Mouse (Mus musculus): ENCODE data around the gene Mrps23. TPM values are rescaled to one million over a fixed set of nuclear protein-coding genes. Genes with fewer than 3 reads are reported as not detected.

The Mrps23 gene
- polyA plus RNA-seq, 1 experiment, result 107 TPM

GRCm38 (mm10) chr11:88164801-88165377, 39.3 kb upstream of the Mrps23 start:
- peak overlapping the region; percentile 43 for H3K9ac ChIP-seq (ENCODE audit: low read depth, poor library complexity, severe bottlenecking)
- no peaks in the 10 kb centered on the region for H3K27me3 ChIP-seq (ENCODE audit: control insufficient read depth, insufficient read depth, low read length, poor library complexity, severe bottlenecking)
- TF ChIP-seq POLR2A (IDR thresholded peaks at IDR 0.05; ENCODE audit: insufficient read depth, low read length) (no peak), CTCF (IDR thresholded peaks at IDR 0.05; ENCODE audit: low read depth, low read length) (no peak), EP300 (IDR thresholded peaks at IDR 0.05; ENCODE audit: insufficient read depth, low read depth, low read length) (no peak)
- no peaks in the 10 kb centered on the region for H3K36me3 ChIP-seq (ENCODE audit: control insufficient read depth, insufficient read depth, low read length, poor library complexity, severe bottlenecking)
- peak overlapping the region; percentile 7; the same call in 1 of the 2 replicates for H3K27ac ChIP-seq (ENCODE audit: insufficient read depth, low read length)
- H3K4me3 ChIP-seq (ENCODE audit: low read depth, low read length), result peak overlapping the region; percentile 33
- H3K9me3 ChIP-seq (replicated peaks; ENCODE audit: control insufficient read depth, insufficient read depth, low read length, poor library complexity, severe bottlenecking), result no peaks in the 10 kb centered on the region
- H3K4me1 ChIP-seq (ENCODE audit: control insufficient read depth, insufficient read depth, low read length), result peaks cover 4% of the 10 kb centered on the region

- no peak overlapping the region; the same call in 1 of the 2 replicates for H3K27ac ChIP-seq (ENCODE audit: insufficient read depth, low read length)
- H3K27me3 ChIP-seq (ENCODE audit: control insufficient read depth, insufficient read depth, low read length, poor library complexity, severe bottlenecking), result no peaks in the 10 kb centered on the region
- no peaks in the 10 kb centered on the region for H3K36me3 ChIP-seq (ENCODE audit: control insufficient read depth, insufficient read depth, low read length, poor library complexity, severe bottlenecking)
- TF ChIP-seq CTCF (IDR thresholded peaks at IDR 0.05; ENCODE audit: low read depth, low read length) (no peak), POLR2A (IDR thresholded peaks at IDR 0.05; ENCODE audit: insufficient read depth, low read length) (no peak), EP300 (IDR thresholded peaks at IDR 0.05; ENCODE audit: insufficient read depth, low read depth, low read length) (no peak)
- no peak overlapping the region for H3K4me3 ChIP-seq (ENCODE audit: low read depth, low read length)
- H3K4me1 ChIP-seq (ENCODE audit: control insufficient read depth, insufficient read depth, low read length), result no peaks in the 10 kb centered on the region
- no peak overlapping the region for H3K9ac ChIP-seq (ENCODE audit: low read depth, poor library complexity, severe bottlenecking)
- H3K9me3 ChIP-seq (replicated peaks; ENCODE audit: control insufficient read depth, insufficient read depth, low read length, poor library complexity, severe bottlenecking), result no peaks in the 10 kb centered on the region
Measured at GRCm38 (mm10) chr11:88165683-88166364, 38.4 kb upstream of the Mrps23 start.

GRCm38 (mm10) chr11:88166471-88166870, 37.7 kb upstream of the Mrps23 start:
- Histone ChIP-seq H3K4me3 (ENCODE audit: low read depth, low read length) (no peak overlapping the region), H3K4me1 (ENCODE audit: control insufficient read depth, insufficient read depth, low read length) (no peaks in the 10 kb centered on the region), H3K27me3 (ENCODE audit: control insufficient read depth, insufficient read depth, low read length, poor library complexity, severe bottlenecking) (no peaks in the 10 kb centered on the region), H3K9me3 (replicated peaks; ENCODE audit: control insufficient read depth, insufficient read depth, low read length, poor library complexity, severe bottlenecking) (no peaks in the 10 kb centered on the region), H3K36me3 (ENCODE audit: control insufficient read depth, insufficient read depth, low read length, poor library complexity, severe bottlenecking) (no peaks in the 10 kb centered on the region), H3K9ac (ENCODE audit: low read depth, poor library complexity, severe bottlenecking) (no peak overlapping the region), H3K27ac (ENCODE audit: insufficient read depth, low read length) (no peak overlapping the region)
- no peak for TF ChIP-seq EP300 (IDR thresholded peaks at IDR 0.05; ENCODE audit: insufficient read depth, low read depth, low read length)
- TF ChIP-seq CTCF (IDR thresholded peaks at IDR 0.05; ENCODE audit: low read depth, low read length), result no peak
- no peak for TF ChIP-seq POLR2A (IDR thresholded peaks at IDR 0.05; ENCODE audit: insufficient read depth, low read length)

DNA sequence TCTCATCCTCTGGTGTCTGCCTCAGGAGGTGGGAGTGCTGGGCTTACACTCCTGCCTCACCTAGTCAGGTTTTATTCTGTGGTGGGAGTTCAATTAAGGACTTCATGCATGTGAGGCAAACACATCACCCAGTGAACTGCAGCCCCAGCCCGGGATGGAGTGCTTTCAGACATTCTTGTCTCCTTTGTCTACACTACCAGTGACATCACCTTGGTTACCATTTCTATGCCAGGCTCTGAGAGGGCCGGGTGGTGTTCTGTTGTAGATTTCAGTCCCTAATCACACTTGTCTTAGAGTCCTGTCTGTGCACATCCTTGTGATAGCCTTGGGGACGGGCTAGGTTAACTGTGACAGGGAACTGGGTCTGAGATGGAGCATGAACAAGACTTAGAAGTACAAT, 35.6 kb upstream of the Mrps23 start:
- H3K27me3 ChIP-seq (ENCODE audit: control insufficient read depth, insufficient read depth, low read length, poor library complexity, severe bottlenecking), result no peaks in the 10 kb centered on the region
- no peaks in the 10 kb centered on the region for H3K9me3 ChIP-seq (replicated peaks; ENCODE audit: control insufficient read depth, insufficient read depth, low read length, poor library complexity, severe bottlenecking)
- TF ChIP-seq POLR2A (IDR thresholded peaks at IDR 0.05; ENCODE audit: insufficient read depth, low read length) (no peak), EP300 (IDR thresholded peaks at IDR 0.05; ENCODE audit: insufficient read depth, low read depth, low read length) (no peak), CTCF (IDR thresholded peaks at IDR 0.05; ENCODE audit: low read depth, low read length) (no peak)
- no peak overlapping the region for H3K9ac ChIP-seq (ENCODE audit: low read depth, poor library complexity, severe bottlenecking)
- H3K27ac ChIP-seq (ENCODE audit: insufficient read depth, low read length), result no peak overlapping the region
- no peaks in the 10 kb centered on the region for H3K36me3 ChIP-seq (ENCODE audit: control insufficient read depth, insufficient read depth, low read length, poor library complexity, severe bottlenecking)
- H3K4me3 ChIP-seq (ENCODE audit: low read depth, low read length), result no peak overlapping the region
- H3K4me1 ChIP-seq (ENCODE audit: control insufficient read depth, insufficient read depth, low read length), result peaks cover 6% of the 10 kb centered on the region

DNA sequence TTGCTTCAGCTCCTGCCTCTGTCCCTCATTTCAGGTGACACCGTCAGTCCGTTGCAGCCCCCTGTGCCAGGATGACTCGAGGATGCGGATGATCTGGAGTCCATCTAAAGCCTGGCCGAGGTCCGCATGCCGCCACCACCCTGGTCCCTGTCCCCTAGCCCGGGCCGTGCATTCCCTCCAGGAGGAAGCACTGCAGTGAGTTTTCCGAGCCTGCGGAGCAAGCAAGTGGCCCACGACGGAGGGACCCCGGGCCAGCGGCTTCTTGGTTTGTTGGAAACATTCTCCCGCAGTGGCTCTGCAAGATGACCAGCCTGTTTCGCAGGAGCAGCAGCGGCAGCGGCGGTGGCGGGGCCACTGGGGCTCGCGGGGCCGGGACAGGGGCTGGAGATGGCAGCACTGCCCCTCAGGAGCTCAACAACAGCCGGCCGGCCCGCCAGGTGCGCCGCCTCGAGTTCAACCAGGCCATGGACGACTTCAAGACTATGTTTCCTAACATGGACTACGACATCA, 34.6 kb upstream of the Mrps23 start:
- Histone ChIP-seq H3K36me3 (ENCODE audit: control insufficient read depth, insufficient read depth, low read length, poor library complexity, severe bottlenecking) (no peaks in the 10 kb centered on the region), H3K4me3 (ENCODE audit: low read depth, low read length) (peak overlapping the region; percentile 55), H3K9ac (ENCODE audit: low read depth, poor library complexity, severe bottlenecking) (peak overlapping the region; percentile 44), H3K27ac (ENCODE audit: insufficient read depth, low read length) (no peak overlapping the region), H3K4me1 (ENCODE audit: control insufficient read depth, insufficient read depth, low read length) (peaks cover 6% of the 10 kb centered on the region), H3K9me3 (replicated peaks; ENCODE audit: control insufficient read depth, insufficient read depth, low read length, poor library complexity, severe bottlenecking) (no peaks in the 10 kb centered on the region), H3K27me3 (ENCODE audit: control insufficient read depth, insufficient read depth, low read length, poor library complexity, severe bottlenecking) (no peaks in the 10 kb centered on the region)
- TF ChIP-seq CTCF (IDR thresholded peaks at IDR 0.05; ENCODE audit: low read depth, low read length), result no peak
- no peak for TF ChIP-seq POLR2A (IDR thresholded peaks at IDR 0.05; ENCODE audit: insufficient read depth, low read length)
- no peak for TF ChIP-seq EP300 (IDR thresholded peaks at IDR 0.05; ENCODE audit: insufficient read depth, low read depth, low read length)

DNA sequence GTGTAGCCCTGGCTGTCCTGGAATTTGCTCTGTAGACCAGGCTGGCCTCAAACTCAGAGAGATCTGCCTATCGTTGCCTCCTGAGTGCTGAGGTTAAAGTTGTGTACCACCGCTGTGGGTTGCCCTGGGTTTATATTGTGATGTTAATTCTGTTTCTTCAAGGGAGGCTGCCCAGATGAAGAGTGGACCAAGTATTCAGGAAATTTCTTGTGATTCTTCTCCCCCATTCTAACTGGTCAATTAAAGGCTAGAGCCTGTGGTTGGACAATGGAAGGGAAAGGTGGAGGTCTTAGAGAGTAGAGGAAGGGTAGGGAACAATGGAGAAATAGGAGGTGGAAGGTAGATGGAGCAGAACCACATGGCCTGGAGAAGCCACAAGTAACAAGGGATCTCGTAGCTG, 33.6 kb upstream of the Mrps23 start:
- Histone ChIP-seq H3K9ac (ENCODE audit: low read depth, poor library complexity, severe bottlenecking) (no peak overlapping the region), H3K36me3 (ENCODE audit: control insufficient read depth, insufficient read depth, low read length, poor library complexity, severe bottlenecking) (no peaks in the 10 kb centered on the region), H3K27ac (ENCODE audit: insufficient read depth, low read length) (no peak overlapping the region), H3K4me1 (ENCODE audit: control insufficient read depth, insufficient read depth, low read length) (peaks cover 6% of the 10 kb centered on the region), H3K4me3 (ENCODE audit: low read depth, low read length) (no peak overlapping the region), H3K27me3 (ENCODE audit: control insufficient read depth, insufficient read depth, low read length, poor library complexity, severe bottlenecking) (no peaks in the 10 kb centered on the region), H3K9me3 (replicated peaks; ENCODE audit: control insufficient read depth, insufficient read depth, low read length, poor library complexity, severe bottlenecking) (no peaks in the 10 kb centered on the region)
- TF ChIP-seq CTCF (IDR thresholded peaks at IDR 0.05; ENCODE audit: low read depth, low read length), result no peak

Data from ES-Bruce4 (cell line).